Mouse (Mus musculus): ENCODE results near the gene Afp. TPM values are rescaled to one million over a fixed set of nuclear protein-coding genes. Genes with fewer than 3 reads are reported as not detected.

Gene Afp
- polyA plus RNA-seq, 1 experiment from 2014 or later: 6,352 TPM

GRCm38 (mm10) chr5:90494308-90494707 lies 3.8 kb downstream of the Afp start:
- no peak for DNase-seq (ENCODE audit: low spot score)
- no peak overlapping the region for H3K27ac ChIP-seq (ENCODE audit: low read depth, low read length)
- WGBS: 80% methylated on average over 4 of the region's 4 CpGs
- H3K9me3 ChIP-seq (ENCODE audit: control insufficient read depth, low read length): no peaks in the 10 kb centered on the region
- no peaks in the 10 kb centered on the region for H3K27me3 ChIP-seq (replicated peaks; ENCODE audit: control insufficient read depth, insufficient read depth, low read length)
- H3K4me1 ChIP-seq (replicated peaks; ENCODE audit: control insufficient read depth, insufficient read depth, low read length): no peaks in the 10 kb centered on the region
- no peak overlapping the region for H3K4me2 ChIP-seq
- H3K4me3 ChIP-seq (ENCODE audit: low read depth, low read length): no peak overlapping the region
- no peaks in the 10 kb centered on the region for H3K36me3 ChIP-seq (ENCODE audit: control insufficient read depth, insufficient read depth, low read length)
- H3K9ac ChIP-seq (ENCODE audit: low read depth, low read length): no peak overlapping the region
- peak; percentile 30 for ATAC-seq (replicated peaks; ENCODE audit: low FRiP score)

GRCm38 (mm10) chr5:90499509-90499908 lies 9.0 kb downstream of the Afp start:
- Histone ChIP-seq H3K27ac (ENCODE audit: low read depth, low read length) (no peak overlapping the region), H3K4me1 (replicated peaks; ENCODE audit: control insufficient read depth, insufficient read depth, low read length) (no peaks in the 10 kb centered on the region), H3K27me3 (replicated peaks; ENCODE audit: control insufficient read depth, insufficient read depth, low read length) (no peaks in the 10 kb centered on the region), H3K4me3 (ENCODE audit: low read depth, low read length) (no peak overlapping the region), H3K36me3 (ENCODE audit: control insufficient read depth, insufficient read depth, low read length) (no peaks in the 10 kb centered on the region), H3K9ac (ENCODE audit: low read depth, low read length) (no peak overlapping the region), H3K9me3 (ENCODE audit: control insufficient read depth, low read length) (no peaks in the 10 kb centered on the region), H3K4me2 (no peak overlapping the region)
- no peak for DNase-seq (ENCODE audit: low spot score)
- no peak for ATAC-seq (replicated peaks; ENCODE audit: low FRiP score)
- WGBS: 75% methylated on average over 7 of the region's 7 CpGs

- DNase-seq (ENCODE audit: low spot score): no peak
- Histone ChIP-seq H3K9ac (ENCODE audit: low read depth, low read length) (no peak overlapping the region), H3K27me3 (replicated peaks; ENCODE audit: control insufficient read depth, insufficient read depth, low read length) (no peaks in the 10 kb centered on the region), H3K4me3 (ENCODE audit: low read depth, low read length) (no peak overlapping the region), H3K9me3 (ENCODE audit: control insufficient read depth, low read length) (no peaks in the 10 kb centered on the region), H3K27ac (ENCODE audit: low read depth, low read length) (no peak overlapping the region), H3K36me3 (ENCODE audit: control insufficient read depth, insufficient read depth, low read length) (no peaks in the 10 kb centered on the region), H3K4me1 (replicated peaks; ENCODE audit: control insufficient read depth, insufficient read depth, low read length) (no peaks in the 10 kb centered on the region), H3K4me2 (no peak overlapping the region)
- no peak for ATAC-seq (replicated peaks; ENCODE audit: low FRiP score)
- WGBS: 5% methylated on average over 6 of the region's 6 CpGs
Measured at GRCm38 (mm10) chr5:90500714-90501113, 10.2 kb downstream of the Afp start.

- Histone ChIP-seq H3K4me2 (no peak overlapping the region), H3K9ac (ENCODE audit: low read depth, low read length) (no peak overlapping the region), H3K27me3 (replicated peaks; ENCODE audit: control insufficient read depth, insufficient read depth, low read length) (no peaks in the 10 kb centered on the region), H3K4me1 (replicated peaks; ENCODE audit: control insufficient read depth, insufficient read depth, low read length) (no peaks in the 10 kb centered on the region), H3K36me3 (ENCODE audit: control insufficient read depth, insufficient read depth, low read length) (no peaks in the 10 kb centered on the region), H3K4me3 (ENCODE audit: low read depth, low read length) (no peak overlapping the region), H3K27ac (ENCODE audit: low read depth, low read length) (no peak overlapping the region), H3K9me3 (ENCODE audit: control insufficient read depth, low read length) (no peaks in the 10 kb centered on the region)
- no peak for ATAC-seq (replicated peaks; ENCODE audit: low FRiP score)
- no peak for DNase-seq (ENCODE audit: low spot score)
- 79% methylated on average over 5 of the region's 5 CpGs for WGBS
Measured at GRCm38 (mm10) chr5:90501752-90502151, 11.2 kb downstream of the Afp start.

- Histone ChIP-seq H3K36me3 (ENCODE audit: control insufficient read depth, insufficient read depth, low read length) (no peaks in the 10 kb centered on the region), H3K9ac (ENCODE audit: low read depth, low read length) (no peak overlapping the region), H3K4me1 (replicated peaks; ENCODE audit: control insufficient read depth, insufficient read depth, low read length) (no peaks in the 10 kb centered on the region), H3K4me3 (ENCODE audit: low read depth, low read length) (no peak overlapping the region), H3K9me3 (ENCODE audit: control insufficient read depth, low read length) (no peaks in the 10 kb centered on the region), H3K27ac (ENCODE audit: low read depth, low read length) (no peak overlapping the region), H3K4me2 (no peak overlapping the region), H3K27me3 (replicated peaks; ENCODE audit: control insufficient read depth, insufficient read depth, low read length) (no peaks in the 10 kb centered on the region)
- DNase-seq (ENCODE audit: low spot score): no peak
- no peak for ATAC-seq (replicated peaks; ENCODE audit: low FRiP score)
- 53% methylated on average over 11 of the region's 11 CpGs for WGBS
Measured at GRCm38 (mm10) chr5:90504742-90505141, 14.2 kb downstream of the Afp start.

- ATAC-seq (replicated peaks; ENCODE audit: low FRiP score): no peak
- Histone ChIP-seq H3K27me3 (replicated peaks; ENCODE audit: control insufficient read depth, insufficient read depth, low read length) (no peaks in the 10 kb centered on the region), H3K9me3 (ENCODE audit: control insufficient read depth, low read length) (no peaks in the 10 kb centered on the region), H3K27ac (ENCODE audit: low read depth, low read length) (no peak overlapping the region), H3K9ac (ENCODE audit: low read depth, low read length) (no peak overlapping the region), H3K4me2 (no peak overlapping the region), H3K4me3 (ENCODE audit: low read depth, low read length) (no peak overlapping the region), H3K36me3 (ENCODE audit: control insufficient read depth, insufficient read depth, low read length) (no peaks in the 10 kb centered on the region), H3K4me1 (replicated peaks; ENCODE audit: control insufficient read depth, insufficient read depth, low read length) (no peaks in the 10 kb centered on the region)
- no peak for DNase-seq (ENCODE audit: low spot score)
- WGBS: 64% methylated on average over 2 of the region's 2 CpGs
Measured at GRCm38 (mm10) chr5:90506507-90506906, 16.0 kb downstream of the Afp start.

- DNase-seq (ENCODE audit: low spot score) (no peak), ATAC-seq (replicated peaks; ENCODE audit: low FRiP score) (no peak)
- Histone ChIP-seq H3K36me3 (ENCODE audit: control insufficient read depth, insufficient read depth, low read length) (no peaks in the 10 kb centered on the region), H3K4me3 (ENCODE audit: low read depth, low read length) (no peak overlapping the region), H3K9ac (ENCODE audit: low read depth, low read length) (no peak overlapping the region), H3K27ac (ENCODE audit: low read depth, low read length) (no peak overlapping the region), H3K4me2 (no peak overlapping the region), H3K27me3 (replicated peaks; ENCODE audit: control insufficient read depth, insufficient read depth, low read length) (no peaks in the 10 kb centered on the region), H3K4me1 (replicated peaks; ENCODE audit: control insufficient read depth, insufficient read depth, low read length) (no peaks in the 10 kb centered on the region), H3K9me3 (ENCODE audit: control insufficient read depth, low read length) (no peaks in the 10 kb centered on the region)
- WGBS: 56% methylated on average over 13 of the region's 13 CpGs
Measured at GRCm38 (mm10) chr5:90507411-90507949, 16.9 kb downstream of the Afp start.

- no peak overlapping the region for H3K4me3 ChIP-seq (ENCODE audit: low read depth, low read length)
- 81% methylated on average over 5 of the region's 5 CpGs for WGBS
- H3K9me3 ChIP-seq (ENCODE audit: control insufficient read depth, low read length): no peaks in the 10 kb centered on the region
- no peaks in the 10 kb centered on the region for H3K27me3 ChIP-seq (replicated peaks; ENCODE audit: control insufficient read depth, insufficient read depth, low read length)
- DNase-seq (ENCODE audit: low spot score) (no peak), ATAC-seq (replicated peaks; ENCODE audit: low FRiP score) (peak; percentile 53)
- no peak overlapping the region for H3K4me2 ChIP-seq
- H3K9ac ChIP-seq (ENCODE audit: low read depth, low read length): no peak overlapping the region
- H3K27ac ChIP-seq (ENCODE audit: low read depth, low read length): no peak overlapping the region
- H3K4me1 ChIP-seq (replicated peaks; ENCODE audit: control insufficient read depth, insufficient read depth, low read length): no peaks in the 10 kb centered on the region
- no peaks in the 10 kb centered on the region for H3K36me3 ChIP-seq (ENCODE audit: control insufficient read depth, insufficient read depth, low read length)
Measured at GRCm38 (mm10) chr5:90509828-90510592, 19.5 kb downstream of the Afp start.
